Mouse (Mus musculus): Measurements from ENCODE around the gene Serbp1.

Gene Serbp1

GRCm38 (mm10) chr6:67235649-67236048 lies 2.3 kb upstream of the Serbp1 start:
- no peak for DNase-seq (ENCODE audit: low spot score)

GRCm38 (mm10) chr6:67236491-67237234 lies 1.3 kb upstream of the Serbp1 start:
- DNase-seq (ENCODE audit: low spot score) = no peak

GRCm38 (mm10) chr6:67241263-67241662 lies 3.3 kb downstream of the Serbp1 start:
- no peak for DNase-seq (ENCODE audit: low spot score)

- DNase-seq (ENCODE audit: low spot score) = no peak
Measured at GRCm38 (mm10) chr6:67243765-67244420, 5.9 kb downstream of the Serbp1 start.

GRCm38 (mm10) chr6:67244451-67244850 lies 6.5 kb downstream of the Serbp1 start:
- DNase-seq (ENCODE audit: low spot score) = no peak

GRCm38 (mm10) chr6:67251095-67251494 lies 13.1 kb downstream of the Serbp1 start:
- DNase-seq (ENCODE audit: low spot score) = no peak

GRCm38 (mm10) chr6:67264935-67265334 lies 27.0 kb downstream of the Serbp1 start:
- no peak for DNase-seq (ENCODE audit: low spot score)

- DNase-seq (ENCODE audit: low spot score) = peak; percentile 39
Measured at GRCm38 (mm10) chr6:67266159-67266657, 28.2 kb downstream of the Serbp1 start.

GRCm38 (mm10) chr6:67266664-67267407 lies 28.9 kb downstream of the Serbp1 start:
- peak; percentile 98 for DNase-seq (ENCODE audit: low spot score)

- peak; percentile 43 for DNase-seq (ENCODE audit: low spot score)
Measured at GRCm38 (mm10) chr6:67267408-67268244, 29.6 kb downstream of the Serbp1 start.

- no peak for DNase-seq (ENCODE audit: low spot score)
Measured at GRCm38 (mm10) chr6:67268245-67268612, 30.3 kb downstream of the Serbp1 start.

- no peak for DNase-seq (ENCODE audit: low spot score)
Measured at GRCm38 (mm10) chr6:67268983-67269382, 31.0 kb downstream of the Serbp1 start.

- DNase-seq (ENCODE audit: low spot score) = peak; percentile 2
Measured at GRCm38 (mm10) chr6:67269459-67269858, 31.5 kb downstream of the Serbp1 start.

- DNase-seq (ENCODE audit: low spot score) = no peak
Measured at GRCm38 (mm10) chr6:67277944-67278343, 40.0 kb downstream of the Serbp1 start.

GRCm38 (mm10) chr6:67281614-67282197 lies 43.7 kb downstream of the Serbp1 start:
- no peak for DNase-seq (ENCODE audit: low spot score)

- DNase-seq (ENCODE audit: low spot score) = no peak
Measured at GRCm38 (mm10) chr6:67282897-67283296, 44.9 kb downstream of the Serbp1 start.

- DNase-seq (ENCODE audit: low spot score) = no peak
Measured at GRCm38 (mm10) chr6:67292042-67292623, 54.2 kb downstream of the Serbp1 start.

- DNase-seq (ENCODE audit: low spot score) = no peak
Measured at GRCm38 (mm10) chr6:67296126-67296525, 58.1 kb downstream of the Serbp1 start.

GRCm38 (mm10) chr6:67298742-67299141 lies 60.8 kb downstream of the Serbp1 start:
- no peak for DNase-seq (ENCODE audit: low spot score)

- DNase-seq (ENCODE audit: low spot score) = no peak
Measured at GRCm38 (mm10) chr6:67300300-67300699, 62.3 kb downstream of the Serbp1 start.

GRCm38 (mm10) chr6:67300710-67301163 lies 62.8 kb downstream of the Serbp1 start:
- peak; percentile 29 for DNase-seq (ENCODE audit: low spot score)
